Mouse (Mus musculus): ENCODE measurements around the gene Cox18. TPM values are rescaled to one million over a fixed set of nuclear protein-coding genes. Genes with fewer than 3 reads are reported as not detected.

Cox18 gene
- polyA plus RNA-seq, 1 experiment from 2014 or later = 45.3 TPM

GRCm38 (mm10) chr5:90178116-90178515 lies 45.7 kb downstream of the Cox18 start:
- no peak for DNase-seq (ENCODE audit: low spot score)

Other genes starting within 250 kb of the Cox18 start
- gene Ankrd17, start 142.6 kb upstream of the Cox18 start, polyA plus RNA-seq (2015; fragmentation: Nextera tagmentation; extraction: Ambion mirVana) = 19.0 and 26.4 TPM in 2 replicates
- 6.7 and 7.2 TPM in 2 replicates for gene Gm9958, start 143.2 kb upstream of the Cox18 start, polyA plus RNA-seq (2015; fragmentation: Nextera tagmentation; extraction: Ambion mirVana)
- gene Alb, start 236.9 kb upstream of the Cox18 start, polyA plus RNA-seq (2015; fragmentation: Nextera tagmentation; extraction: Ambion mirVana) = 0.17 and 0.49 TPM in 2 replicates

Measured in thymus, postnatal 0 days (tissue).